Mouse (Mus musculus) heart, adult 2 months (tissue): Measurements from ENCODE around the gene Twistnb.

Experiments used
- CTCF ChIP-seq: fragments of 200-600 bp; IDR thresholded peaks from 2 replicates; pipeline ENCODE4 v1.8.1; 2022; ENCODE audit warnings: antibody characterized with exemption, mild to moderate bottlenecking, moderate library complexity
- POLR2A ChIP-seq: fragments of 200-500 bp; IDR thresholded peaks from 2 replicates; pipeline ENCODE4 v1.6.1; 2011; ENCODE audit warnings: mild to moderate bottlenecking, low read depth, low read length, control low read depth; ENCODE audit not compliant: insufficient read depth

- TF ChIP-seq CTCF (no peak), POLR2A (no peak)
Measured at GRCm38 (mm10) chr12:33390844-33391560, 38.4 kb upstream of the Twistnb start.
